Mouse (Mus musculus) urinary bladder, postnatal 36 days (tissue): ENCODE results near the gene Oxnad1.
"Not testable (repeated sequence)": the region's sequence is repeated elsewhere in the genome, so short reads cannot be mapped to it uniquely, and the experiment has no call there.

Experiments used
- DNase-seq, 2 experiments: peaks; one replicate each; pipeline ENCODE4 v3.0.0; 2022; ENCODE audit warnings: low spot score in 2 of 2, mixed read lengths in 1 of 2

Oxnad1 gene

DNA sequence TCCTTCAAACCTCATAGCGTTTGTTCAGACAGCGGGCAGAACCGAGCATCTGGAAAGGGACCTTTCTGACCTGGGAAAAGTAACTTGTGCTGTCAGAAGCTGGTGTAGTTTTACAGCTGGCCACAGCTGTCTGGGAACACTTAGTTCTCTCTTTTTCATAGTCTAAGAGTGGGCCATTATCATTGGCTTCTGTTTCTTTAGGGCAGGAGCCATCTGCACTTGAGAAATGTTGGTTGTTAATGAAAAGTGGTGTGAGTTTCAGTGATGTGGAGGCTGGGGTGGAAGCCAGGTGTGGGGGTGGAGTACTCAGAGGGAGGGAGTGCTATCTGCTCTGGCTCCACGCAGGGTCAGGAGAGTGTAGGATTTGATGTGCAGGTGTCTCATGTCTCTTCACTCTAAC lies 6.0 kb downstream of the Oxnad1 start:
- no peak for DNase-seq

DNA sequence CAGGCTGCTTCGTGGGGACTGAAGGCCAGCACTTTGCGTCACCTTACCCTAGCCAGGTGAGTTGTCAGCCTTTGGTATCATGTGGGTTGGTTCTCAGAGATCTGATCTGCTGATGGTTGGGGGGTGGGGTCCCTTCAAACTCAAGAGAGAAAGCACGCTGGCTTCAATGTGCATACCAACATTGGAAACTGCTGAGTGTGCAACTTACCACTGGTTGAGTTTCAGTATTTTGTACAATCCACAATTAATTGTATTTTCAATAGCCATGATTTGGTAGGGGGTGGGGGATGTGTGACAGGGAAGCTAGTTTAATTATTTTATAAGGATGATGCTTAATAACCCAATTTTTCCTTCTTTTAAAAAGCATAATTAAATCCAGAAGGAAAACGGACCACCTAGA lies 6.5 kb downstream of the Oxnad1 start:
- DNase-seq, result no peak

DNA sequence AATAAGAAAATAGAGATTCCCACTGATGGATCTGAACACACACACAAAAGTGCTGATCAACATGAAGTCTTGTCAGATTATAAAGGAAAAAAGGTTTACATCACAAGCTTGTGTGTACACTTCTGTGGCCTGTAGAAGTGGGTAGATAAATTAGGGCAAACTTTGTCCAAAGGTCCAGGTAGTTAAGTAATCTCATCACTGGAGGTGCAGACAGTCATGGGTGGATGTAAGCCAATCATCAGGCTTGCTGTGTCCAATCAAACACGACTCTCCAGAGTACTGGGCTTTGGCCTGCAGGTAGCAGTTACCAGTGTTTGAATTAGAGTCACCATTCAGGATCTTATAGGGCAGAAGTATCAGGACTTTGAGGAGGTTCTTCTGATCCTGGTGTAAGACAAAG lies 7.8 kb downstream of the Oxnad1 start:
- no peak for DNase-seq

DNA sequence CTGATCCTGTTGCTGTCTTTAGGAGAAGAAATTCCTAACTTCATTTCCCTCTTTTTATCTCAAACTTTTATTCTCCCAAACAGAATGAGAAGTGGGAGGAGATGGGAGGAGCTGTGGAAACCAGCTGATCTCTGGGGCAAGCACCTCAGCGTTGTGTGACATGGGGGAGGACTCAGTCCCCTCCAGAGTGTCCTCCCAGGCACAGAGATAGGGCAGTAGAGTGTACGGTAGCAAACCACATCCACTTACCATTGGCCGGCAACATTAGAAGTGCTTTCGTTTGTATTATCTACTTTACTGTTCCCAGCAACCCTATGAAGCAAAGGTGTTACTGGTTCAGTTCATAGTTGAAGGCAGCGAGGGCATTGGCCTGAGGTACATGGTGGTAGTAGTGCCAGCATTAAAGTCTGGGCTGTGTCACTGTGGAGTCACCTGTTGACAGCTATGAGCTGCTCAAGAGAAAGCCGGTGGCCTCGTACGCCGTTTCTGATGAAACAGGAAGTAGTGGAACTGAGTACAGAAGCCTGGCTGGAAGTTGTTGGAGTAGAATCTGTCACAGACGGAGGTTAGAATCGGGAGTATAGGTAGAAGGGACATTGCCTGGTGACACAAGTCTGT lies 8.4 kb downstream of the Oxnad1 start:
- DNase-seq, result no peak

DNA sequence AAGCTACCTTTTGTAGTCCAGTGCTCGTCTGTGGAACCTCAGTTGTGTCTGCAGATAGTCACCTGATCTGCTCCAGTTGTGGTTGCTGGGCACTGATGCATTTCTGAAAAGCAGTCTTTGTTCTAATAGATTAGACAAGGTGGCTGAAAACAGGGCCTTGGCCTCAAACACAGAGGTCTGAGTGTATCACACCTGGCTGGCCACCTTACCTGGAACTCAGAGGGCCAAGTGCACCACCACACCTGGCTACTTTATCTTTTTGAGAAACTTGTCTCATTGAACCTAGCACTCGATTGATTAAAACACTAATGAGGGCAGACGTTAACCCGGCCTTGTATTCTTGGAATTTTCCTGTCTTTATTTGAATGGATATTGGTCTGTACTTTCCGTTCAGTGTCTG lies 10.5 kb downstream of the Oxnad1 start:
- DNase-seq, result no peak

DNA sequence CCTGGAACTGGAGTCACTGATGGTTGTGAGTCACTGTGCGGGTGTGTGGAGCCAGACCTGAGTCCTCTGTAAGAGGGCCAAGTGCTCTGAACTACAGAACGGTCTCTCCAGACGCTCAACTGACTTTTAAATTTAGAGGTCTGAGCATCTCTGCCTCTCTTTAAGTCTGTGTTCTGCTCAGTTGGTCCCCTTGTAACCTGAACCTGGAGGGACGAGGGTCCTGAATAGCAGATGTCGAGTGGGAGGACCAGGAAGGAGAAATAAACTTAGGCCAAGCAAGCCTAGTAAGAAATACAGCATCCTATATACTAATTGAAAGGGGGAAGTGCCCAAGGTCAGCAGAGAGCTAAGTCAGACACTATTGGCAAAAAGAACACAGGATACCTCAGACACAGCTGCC lies 11.6 kb downstream of the Oxnad1 start:
- no peak for DNase-seq

DNA sequence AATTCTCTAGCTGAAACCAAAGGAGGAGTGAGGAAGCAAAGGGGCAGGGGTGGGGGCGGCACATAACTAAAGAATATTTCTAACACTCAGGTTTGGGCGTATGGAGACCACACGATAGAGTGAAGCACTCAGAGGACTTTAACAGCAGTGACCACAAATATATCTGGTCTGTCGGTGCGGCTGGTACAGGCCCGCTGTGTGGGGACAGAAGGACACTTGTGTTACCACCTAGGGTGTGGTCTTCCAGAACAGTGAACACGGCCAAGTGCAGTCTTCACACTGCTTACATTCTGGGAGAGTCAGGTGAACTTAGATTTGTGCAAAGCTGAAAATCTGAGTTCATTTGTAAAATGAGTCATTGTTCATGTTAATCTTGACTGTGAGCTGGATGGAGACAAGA lies 12.5 kb downstream of the Oxnad1 start:
- DNase-seq, result no peak

DNA sequence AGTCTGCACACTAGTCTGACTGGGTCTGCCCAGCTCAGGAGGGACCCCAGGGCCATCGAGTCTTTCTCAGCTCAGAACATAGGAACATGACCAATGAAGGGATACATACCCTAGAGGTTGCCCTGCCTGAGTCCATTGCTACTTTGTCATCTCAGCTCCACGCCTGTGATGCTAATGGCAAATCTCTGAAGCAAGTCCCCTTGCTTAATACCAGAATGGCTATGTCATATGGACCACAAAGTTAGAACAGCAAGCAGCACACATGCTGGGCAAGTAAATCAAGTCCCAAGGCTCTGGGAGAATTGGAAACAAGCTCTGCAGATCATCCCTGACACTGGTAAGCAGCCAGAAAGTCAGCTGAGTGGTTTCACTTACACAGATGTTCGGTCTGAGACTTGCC lies 13.8 kb downstream of the Oxnad1 start:
- no peak for DNase-seq

DNA sequence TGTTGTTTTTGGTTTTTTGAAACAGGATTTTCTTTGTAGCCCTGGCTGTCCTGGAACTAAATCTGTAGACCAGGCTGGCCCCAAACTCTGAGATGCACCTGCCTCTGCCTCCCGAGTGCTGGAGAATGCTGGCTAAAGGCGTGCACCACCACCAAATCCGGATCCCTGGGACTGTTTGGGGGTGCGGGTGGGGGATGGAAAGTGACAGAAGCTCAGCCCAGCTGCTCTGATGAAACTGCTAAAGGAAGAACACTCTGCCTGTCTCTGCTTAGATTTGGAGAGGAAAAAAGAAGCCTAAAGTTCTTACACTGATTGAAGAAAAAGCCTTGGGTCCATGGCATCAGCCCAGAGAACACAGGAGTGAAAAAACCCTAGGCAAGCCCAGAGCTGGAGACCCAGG lies 18.4 kb downstream of the Oxnad1 start:
- no peak for DNase-seq

DNA sequence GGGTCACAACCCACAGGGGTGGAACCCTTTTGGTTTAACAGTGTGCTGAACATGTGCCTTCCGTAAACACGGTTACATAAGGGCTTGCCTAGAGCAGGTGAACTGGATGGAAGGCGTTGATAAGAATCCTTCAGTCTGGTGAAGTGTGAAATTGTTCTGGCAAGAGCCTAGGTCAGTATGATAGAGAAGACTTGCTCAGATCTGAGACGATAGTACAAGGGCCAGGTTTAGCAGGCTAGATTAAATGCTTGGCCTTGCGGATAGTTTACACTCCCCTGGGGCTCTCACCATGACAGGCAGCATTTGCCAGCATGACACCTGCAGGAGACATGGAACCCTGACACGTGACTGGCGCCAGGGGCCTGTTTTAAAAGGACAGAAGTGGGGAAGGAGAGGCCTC lies 20.5 kb downstream of the Oxnad1 start:
- DNase-seq, result no peak

DNA sequence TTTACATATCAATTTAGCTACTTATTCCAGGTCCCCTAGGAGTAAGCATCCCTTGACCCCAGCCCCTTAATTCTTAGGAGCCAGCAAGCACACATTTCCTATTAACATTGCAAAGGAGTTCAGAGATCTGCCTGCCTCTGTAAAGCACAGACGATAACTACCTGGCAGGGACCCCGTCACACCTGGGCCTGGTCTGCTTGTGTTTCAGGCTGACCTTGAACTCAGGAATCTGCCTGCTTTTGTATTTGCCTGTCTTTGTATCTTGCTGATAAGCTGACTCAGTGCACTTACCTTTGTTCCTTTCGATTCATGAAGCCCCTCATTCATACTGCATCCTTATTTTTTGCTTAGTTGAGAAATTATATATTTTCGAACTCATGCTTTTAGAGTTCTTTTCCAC lies 21.7 kb downstream of the Oxnad1 start:
- DNase-seq, result no peak

DNA sequence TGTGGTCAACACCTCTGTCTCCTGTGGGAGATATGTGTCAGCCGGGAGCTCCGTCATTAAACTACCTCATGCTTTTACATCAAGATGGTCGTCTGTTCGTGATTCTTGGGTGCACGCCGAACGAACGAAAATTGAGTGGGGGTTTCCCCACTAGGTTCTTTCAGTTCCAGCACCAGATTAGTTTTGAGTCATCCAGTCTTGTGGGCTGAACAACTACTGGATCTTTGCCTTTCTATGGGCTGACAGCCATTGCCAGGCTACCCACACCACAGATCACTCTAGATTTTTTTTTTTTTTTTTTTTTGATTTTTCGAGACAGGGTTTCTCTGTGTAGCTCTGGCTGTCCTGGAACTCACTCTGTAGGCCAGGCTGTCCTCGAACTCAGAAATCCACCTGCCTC lies 26.9 kb downstream of the Oxnad1 start:
- DNase-seq, result not testable (repeated sequence)

DNA sequence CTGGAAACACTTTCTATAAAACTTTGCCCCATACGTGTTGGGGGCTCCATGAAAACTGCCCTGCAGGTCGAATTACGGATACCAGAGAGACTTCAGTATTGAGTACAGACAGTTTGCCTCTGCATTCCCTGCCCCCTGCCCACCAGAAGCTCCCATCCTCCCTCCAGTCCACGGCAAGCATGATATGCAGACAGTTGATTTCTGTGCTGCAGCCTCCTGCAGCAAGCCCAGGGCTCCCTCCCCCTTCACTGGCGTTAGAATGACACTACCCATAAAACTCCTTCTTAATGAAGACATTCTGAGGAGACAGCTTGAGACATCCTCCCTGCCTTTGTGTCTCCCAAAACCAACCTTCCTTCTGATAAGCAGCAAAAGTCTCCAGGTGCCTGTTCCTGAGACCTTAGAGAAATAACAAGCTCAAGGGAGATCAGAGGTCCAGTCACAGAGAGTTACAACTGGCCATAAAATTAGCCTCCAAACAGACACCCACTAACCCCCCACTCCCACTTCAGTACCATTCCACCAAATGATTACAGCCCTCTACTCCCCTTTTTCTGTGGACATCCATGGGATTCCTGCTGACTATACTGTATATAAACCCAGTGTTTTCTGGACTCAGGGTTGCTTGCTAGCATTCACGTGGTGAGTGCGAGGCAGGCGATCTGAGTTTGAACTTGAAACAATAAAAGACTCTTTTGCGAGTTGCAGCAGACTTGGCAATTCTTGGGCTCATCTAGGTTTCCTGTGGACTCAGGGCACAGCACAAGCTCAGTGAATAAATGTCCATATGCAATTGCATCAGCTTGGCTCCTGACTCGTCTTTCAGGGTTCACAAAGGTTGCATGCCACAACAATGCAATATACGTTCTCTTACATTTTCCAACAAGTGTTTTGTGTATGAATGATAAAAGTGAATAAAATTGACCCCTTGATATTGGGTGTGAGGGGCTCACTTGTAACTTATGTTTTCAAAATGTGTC lies 36.1 kb downstream of the Oxnad1 start:
- no peak for DNase-seq

DNA sequence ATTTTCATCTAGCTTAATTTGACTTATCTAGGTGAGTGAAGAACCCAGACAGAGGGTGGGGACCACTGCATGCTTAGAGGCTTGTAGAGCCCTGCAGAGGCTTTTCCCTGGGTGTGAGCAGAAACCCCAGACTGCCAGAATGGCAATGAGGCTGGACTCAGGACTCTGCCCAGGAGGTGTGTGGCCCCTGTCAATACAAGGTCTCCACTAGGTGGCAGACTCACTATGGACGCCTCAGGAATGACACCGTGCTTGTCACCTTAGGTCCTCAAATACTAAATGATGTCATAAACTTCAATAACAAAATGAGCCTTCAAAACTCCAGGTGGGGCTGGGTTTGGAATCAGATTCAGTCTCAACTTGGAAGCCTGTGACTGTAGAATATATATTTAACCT lies 36.7 kb downstream of the Oxnad1 start:
- peak in 1 of 2 experiments; percentile 19 for DNase-seq

DNA sequence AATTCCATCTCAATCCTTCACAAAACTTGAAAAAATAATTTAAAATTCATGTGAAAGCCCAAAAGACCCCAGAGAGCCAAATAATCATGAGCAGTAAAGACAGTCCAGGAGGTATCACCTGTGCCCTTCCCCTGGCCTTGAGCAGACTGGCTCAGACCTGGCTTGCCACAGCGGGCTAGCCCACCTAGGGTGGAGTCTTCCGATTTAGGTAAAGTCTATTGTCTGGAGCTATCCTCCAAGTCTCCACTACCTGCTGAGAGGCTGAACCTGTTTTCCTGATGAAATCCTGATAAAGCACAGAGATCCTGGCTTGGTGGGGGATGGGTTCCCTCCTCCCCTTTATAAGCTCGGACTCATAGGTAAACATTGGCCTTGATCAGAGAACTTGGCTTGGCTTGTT lies 39.1 kb downstream of the Oxnad1 start:
- DNase-seq, result no peak

DNA sequence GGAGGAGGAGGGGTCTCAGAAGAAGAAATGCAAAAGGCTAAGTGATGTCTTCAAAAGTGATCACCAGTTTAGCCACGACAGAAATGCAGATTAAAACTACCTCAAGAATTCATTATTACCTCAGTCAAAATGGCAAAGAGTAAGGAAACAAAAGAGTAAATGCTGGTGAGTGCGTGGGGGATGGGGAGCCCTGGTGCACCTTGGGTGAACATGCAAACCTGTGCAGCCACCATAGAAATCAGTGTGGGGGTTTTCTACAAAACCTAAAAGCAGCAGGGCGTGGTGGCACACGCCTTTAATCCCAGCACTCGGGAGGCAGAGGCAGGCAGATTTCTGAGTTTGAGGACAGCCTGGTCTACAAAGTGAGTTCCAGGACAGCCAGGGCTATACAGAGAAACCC lies 40.1 kb downstream of the Oxnad1 start:
- DNase-seq, result not testable (repeated sequence)

DNA sequence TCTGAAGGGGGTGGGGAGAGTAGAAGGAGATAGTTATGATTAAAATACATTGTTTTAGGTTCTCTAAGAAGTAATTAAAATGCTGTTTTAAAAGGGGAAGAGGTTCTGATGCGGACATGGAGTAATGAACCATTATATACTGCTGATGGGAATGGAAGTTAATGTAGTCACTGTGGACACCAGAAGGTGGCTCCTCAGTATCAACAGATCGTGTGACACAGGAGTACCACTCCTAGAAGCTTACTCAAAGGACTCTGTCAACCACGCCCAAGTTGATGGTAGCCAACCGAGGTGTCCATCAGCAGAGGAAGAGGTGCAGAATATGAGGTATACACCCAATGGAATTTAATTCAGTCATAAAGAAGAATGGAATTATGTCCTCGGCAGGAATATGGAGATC lies 43.2 kb downstream of the Oxnad1 start:
- no peak for DNase-seq

DNA sequence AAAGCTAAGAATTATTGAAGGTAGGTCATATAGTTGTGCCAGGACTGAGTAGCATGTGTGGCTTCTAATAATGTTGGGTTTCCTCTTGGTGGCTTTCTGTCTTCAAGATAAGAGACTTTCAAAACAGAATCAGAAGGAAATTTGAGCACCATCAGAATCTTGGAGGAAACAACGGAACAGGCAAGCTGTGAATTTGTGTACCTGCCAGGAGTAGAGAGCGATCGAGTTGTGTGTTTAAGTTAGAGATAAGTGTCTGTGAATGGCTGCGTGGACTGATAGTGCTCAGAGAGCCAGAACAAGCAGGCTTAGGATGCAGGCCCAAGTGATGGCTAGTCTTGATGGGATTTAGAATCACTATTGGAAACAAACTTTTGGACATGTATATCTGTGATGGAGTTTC lies 46.7 kb downstream of the Oxnad1 start:
- DNase-seq, result no peak

DNA sequence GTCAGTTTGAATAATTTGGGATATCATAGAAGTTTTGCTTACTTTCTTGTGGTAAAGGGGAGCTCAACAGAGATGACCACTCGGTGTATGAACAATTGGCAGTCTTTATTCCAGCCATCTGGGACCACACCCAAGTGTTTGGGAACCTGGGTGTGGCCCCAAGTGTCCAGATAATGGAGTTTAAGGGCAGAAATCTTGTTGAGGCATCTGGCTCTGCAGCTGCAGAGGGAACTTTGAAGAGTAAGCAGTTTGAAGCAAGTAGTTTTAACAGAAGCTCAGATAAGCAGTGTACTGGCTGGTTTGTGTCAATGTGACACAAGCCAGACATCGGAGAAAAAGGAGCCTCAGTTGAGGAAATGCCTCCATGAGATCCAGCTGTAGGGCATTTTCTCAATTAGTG lies 49.1 kb downstream of the Oxnad1 start:
- DNase-seq, result no peak

DNA sequence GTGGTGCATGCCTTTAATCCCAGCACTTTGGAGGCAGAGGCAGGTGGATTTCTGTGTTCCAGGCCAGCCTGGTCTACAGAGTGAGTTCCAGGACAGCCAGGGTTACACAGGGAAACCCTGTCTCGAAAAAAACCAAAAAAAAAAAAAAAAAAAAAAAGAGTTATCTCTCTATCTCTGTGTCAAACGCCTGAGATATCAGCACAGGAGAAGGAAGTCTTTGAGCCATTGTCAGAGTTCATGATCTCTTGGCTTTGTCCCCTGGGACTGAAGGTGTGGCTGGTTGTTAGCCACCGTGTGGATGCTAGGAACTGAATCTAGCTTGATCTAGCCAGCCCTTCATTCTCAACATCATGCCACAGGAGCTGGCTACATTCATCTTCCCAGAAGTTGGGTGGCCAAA lies 51.3 kb downstream of the Oxnad1 start:
- DNase-seq, result not testable (repeated sequence)

DNA sequence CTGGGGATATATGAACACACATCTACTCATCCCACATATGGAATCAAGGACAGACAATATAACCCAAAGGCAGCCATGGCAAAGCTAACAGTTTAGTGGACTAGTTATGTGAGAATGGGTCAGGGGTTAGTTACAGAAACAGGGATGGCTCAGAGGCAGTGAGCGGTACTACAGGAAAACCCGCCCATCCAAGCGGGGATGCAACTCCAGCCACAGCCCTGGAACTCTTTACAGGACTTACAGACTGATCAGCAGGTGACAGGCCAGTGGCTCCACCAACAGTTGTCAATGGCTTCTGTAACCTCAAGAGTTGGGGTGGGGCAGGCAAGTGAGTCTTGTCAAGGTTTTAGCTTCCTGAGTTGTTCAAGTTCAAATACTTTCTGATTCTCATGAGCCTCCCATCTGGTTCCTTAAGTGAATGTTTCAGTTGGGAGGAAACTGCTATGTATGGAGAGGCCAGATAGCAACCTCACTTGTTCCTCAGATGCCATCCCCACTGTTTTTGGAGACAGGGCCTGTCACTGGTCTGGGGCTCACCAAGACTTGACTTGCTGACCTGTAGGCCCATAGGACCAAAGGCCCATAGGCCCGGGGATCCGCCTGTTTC lies 55.3 kb downstream of the Oxnad1 start:
- no peak for DNase-seq

DNA sequence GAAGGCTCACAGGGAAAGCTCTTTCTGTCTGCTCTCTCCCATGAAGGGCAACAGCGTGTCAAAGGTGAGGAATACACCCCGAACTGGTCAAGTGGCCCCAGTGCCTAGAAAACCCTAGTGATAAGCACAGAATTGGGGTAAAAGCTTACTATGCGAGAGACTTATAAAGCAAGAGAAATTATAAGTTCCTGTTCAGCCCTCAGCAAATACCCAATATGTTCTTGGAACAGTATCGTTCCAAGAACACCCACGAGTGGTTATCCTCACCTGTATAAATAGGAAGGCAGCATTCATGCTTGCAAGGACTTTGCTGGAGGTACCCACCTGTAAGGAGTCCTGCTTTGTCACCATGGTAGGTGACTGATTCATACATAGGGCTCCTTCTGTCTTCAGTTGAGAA lies 56.5 kb downstream of the Oxnad1 start, which contains the start of gene Msmb:
Gene Msmb (plus strand): TSS at position 301 of the 400 bp plus-strand sequence.
- no peak for DNase-seq

DNA sequence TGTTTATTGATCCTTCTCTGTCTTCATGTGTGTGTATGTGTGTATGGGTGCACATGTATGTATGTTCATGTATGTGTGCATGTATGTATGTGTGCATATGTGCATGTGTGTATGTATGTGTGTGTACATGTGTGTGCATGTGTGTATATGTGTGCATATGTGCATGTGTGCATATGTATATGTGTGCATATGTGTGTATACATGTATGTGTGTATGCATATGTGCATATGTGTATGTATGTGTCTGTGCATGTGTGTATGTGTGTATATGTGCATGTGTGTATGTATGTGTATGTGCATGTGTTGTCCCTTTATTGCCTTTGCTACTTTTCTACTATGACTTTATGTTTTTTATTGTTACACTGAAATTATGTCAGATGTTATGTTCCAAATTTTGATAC lies 59.6 kb downstream of the Oxnad1 start:
- DNase-seq, result no peak
